Mouse (Mus musculus) neural tube, embryonic 11.5 days (tissue): ENCODE measurements at regions not wholly inside any gene's neighbourhood (a gene's known extent, or its start where the extent isn't known, plus 50 kb on each side); places are given as distances from the start of the nearest gene placed in this dataset.

Experiments used
- ATAC-seq: fragments of 200-750 bp; cut with Nextera tagmentation; 2 replicates; pipeline ENCODE4 v1.8.0; 2017; ENCODE audit warnings: moderate number of reproducible peaks, mild to moderate bottlenecking, moderate TSS enrichment, moderate library complexity; ENCODE audit not compliant: insufficient read depth, low FRiP score, low TSS enrichment
- DNase-seq: peaks from one replicate; pipeline ENCODE4 v3.0.0-alpha.2; 2015; ENCODE audit warnings: low spot score
- H3K27ac ChIP-seq: fragments of 300-500 bp; sonication (generic); 2 replicates; pipeline ENCODE4 v1.5.1; 2014; ENCODE audit warnings: low read depth, mild to moderate bottlenecking, low read length
- H3K27me3 ChIP-seq: fragments of 300-500 bp; sonication (generic); 2 replicates; pipeline ENCODE4 v1.6.1; 2014; ENCODE audit warnings: mild to moderate bottlenecking, low read length, mixed read lengths; ENCODE audit not compliant: control insufficient read depth, insufficient read depth
- H3K36me3 ChIP-seq: fragments of 300-500 bp; sonication (generic); 2 replicates; pipeline ENCODE4 v1.6.1; 2014; ENCODE audit warnings: mild to moderate bottlenecking, low read length, moderate library complexity, mixed read lengths; ENCODE audit not compliant: control insufficient read depth, insufficient read depth
- H3K4me1 ChIP-seq: fragments of 300-500 bp; sonication (generic); 2 replicates; pipeline ENCODE4 v1.6.1; 2014; ENCODE audit warnings: low read length, mixed read lengths; ENCODE audit not compliant: control insufficient read depth, insufficient read depth
- H3K4me2 ChIP-seq: fragments of 300-500 bp; sonication (generic); 2 replicates; pipeline ENCODE4 v1.6.1; 2014; ENCODE audit warnings: low read depth, mild to moderate bottlenecking, moderate library complexity
- H3K4me3 ChIP-seq: fragments of 300-500 bp; sonication (generic); 2 replicates; pipeline ENCODE4 v1.5.1; 2014; ENCODE audit warnings: low read depth, low read length
- H3K9ac ChIP-seq: fragments of 300-500 bp; sonication (generic); 2 replicates; pipeline ENCODE4 v1.6.1; 2014; ENCODE audit warnings: mild to moderate bottlenecking, low read length
- H3K9me3 ChIP-seq: fragments of 300-500 bp; sonication (generic); 2 replicates; pipeline ENCODE4 v1.6.1; 2016; ENCODE audit warnings: low read length; ENCODE audit not compliant: control insufficient read depth
- WGBS: fragments of 180-500 bp; shearing (Covaris S2); extraction: QIAGEN DNeasy Blood & Tissue Kit; methylation state at CpG from one replicate; pipeline ENCODE4 v1.1.7; 2014; 5-methylcytosine and 5-hydroxymethylcytosine counted together

GRCm38 (mm10) chr5:111914296-111914695 lies 180.6 kb downstream of the Gm26897 start:
- ATAC-seq: no peak
- DNase-seq: no peak
- WGBS: 88% methylated on average over 3 of the region's 3 CpGs
- H3K36me3 ChIP-seq: no peaks in the 10 kb centered on the region
- no peak overlapping the region for H3K9ac ChIP-seq
- H3K9me3 ChIP-seq: no peaks in the 10 kb centered on the region
- H3K4me1 ChIP-seq: peaks cover 10% of the 10 kb centered on the region; the same call in 1 of the 2 replicates
- no peak overlapping the region for H3K4me3 ChIP-seq
- H3K27me3 ChIP-seq: 0 out of 2 replicates have a peak, but pooled peaks cover 3% of the 10 kb centered on the region
- H3K27ac ChIP-seq: no peak overlapping the region
- no peak overlapping the region for H3K4me2 ChIP-seq

- Histone ChIP-seq H3K9ac (no peak overlapping the region), H3K27me3 (no peaks in the 10 kb centered on the region), H3K36me3 (no peaks in the 10 kb centered on the region), H3K4me3 (no peak overlapping the region), H3K27ac (no peak overlapping the region), H3K4me2 (no peak overlapping the region), H3K9me3 (no peaks in the 10 kb centered on the region), H3K4me1 (peaks cover 15% of the 10 kb centered on the region)
- ATAC-seq (peak; percentile 27; the same call in 1 of the 2 replicates), DNase-seq (peak; percentile 46)
- 22% methylated on average over 8 of the region's 8 CpGs for WGBS
These were observed 184.0 kb downstream of the Gm26897 start for GRCm38 (mm10) chr5:111917643-111918252.

- H3K4me2 ChIP-seq: no peak overlapping the region
- H3K4me3 ChIP-seq: no peak overlapping the region
- H3K9me3 ChIP-seq: no peaks in the 10 kb centered on the region
- H3K27ac ChIP-seq: no peak overlapping the region
- H3K9ac ChIP-seq: no peak overlapping the region
- no peak for DNase-seq
- peaks cover 17% of the 10 kb centered on the region for H3K4me1 ChIP-seq
- H3K36me3 ChIP-seq: no peaks in the 10 kb centered on the region
- WGBS: 34% methylated on average over 14 of the region's 14 CpGs
- H3K27me3 ChIP-seq: no peaks in the 10 kb centered on the region
- no peak for ATAC-seq
These were observed 185.2 kb downstream of the Gm26897 start for GRCm38 (mm10) chr5:111918888-111919287.

- ATAC-seq: peak; percentile 68
- no peaks in the 10 kb centered on the region for H3K36me3 ChIP-seq
- no peak overlapping the region for H3K9ac ChIP-seq
- H3K4me2 ChIP-seq: no peak overlapping the region
- DNase-seq: peak; percentile 73
- H3K27ac ChIP-seq: no peak overlapping the region
- no peaks in the 10 kb centered on the region for H3K9me3 ChIP-seq
- WGBS: 29% methylated on average over 18 of the region's 18 CpGs
- no peaks in the 10 kb centered on the region for H3K27me3 ChIP-seq
- no peak overlapping the region for H3K4me3 ChIP-seq
- H3K4me1 ChIP-seq: peaks cover 13% of the 10 kb centered on the region
These were observed 189.4 kb downstream of the Gm26897 start for GRCm38 (mm10) chr5:111922991-111923701.

- Histone ChIP-seq H3K9ac (no peak overlapping the region), H3K4me3 (no peak overlapping the region), H3K4me2 (no peak overlapping the region), H3K9me3 (no peaks in the 10 kb centered on the region), H3K27ac (no peak overlapping the region), H3K27me3 (no peaks in the 10 kb centered on the region), H3K36me3 (no peaks in the 10 kb centered on the region), H3K4me1 (peaks cover 18% of the 10 kb centered on the region)
- 63% methylated on average over 6 of the region's 6 CpGs for WGBS
- ATAC-seq (no peak), DNase-seq (no peak)
These were observed 192.0 kb downstream of the Gm26897 start for GRCm38 (mm10) chr5:111925757-111926156.

- DNase-seq: no peak
- no peak overlapping the region; the same call in 1 of the 2 replicates for H3K9ac ChIP-seq
- H3K27ac ChIP-seq: peak overlapping the region; percentile 34; the same call in 1 of the 2 replicates
- 26% methylated on average over 15 of the region's 15 CpGs for WGBS
- H3K36me3 ChIP-seq: no peaks in the 10 kb centered on the region
- peaks cover 9% of the 10 kb centered on the region for H3K4me1 ChIP-seq
- no peak for ATAC-seq
- no peak overlapping the region for H3K4me2 ChIP-seq
- no peaks in the 10 kb centered on the region for H3K27me3 ChIP-seq
- no peak overlapping the region for H3K4me3 ChIP-seq
- no peaks in the 10 kb centered on the region for H3K9me3 ChIP-seq
These were observed 195.7 kb downstream of the Gm26897 start for GRCm38 (mm10) chr5:111929180-111929990.

- Histone ChIP-seq H3K27ac (no peak overlapping the region), H3K27me3 (no peaks in the 10 kb centered on the region), H3K9me3 (no peaks in the 10 kb centered on the region), H3K36me3 (no peaks in the 10 kb centered on the region), H3K9ac (no peak overlapping the region), H3K4me2 (no peak overlapping the region), H3K4me1 (peaks cover 9% of the 10 kb centered on the region), H3K4me3 (no peak overlapping the region)
- WGBS: 48% methylated on average over 3 of the region's 3 CpGs
- DNase-seq (no peak), ATAC-seq (no peak)
These were observed 196.2 kb downstream of the Gm26897 start for GRCm38 (mm10) chr5:111929991-111930339.

GRCm38 (mm10) chr5:111931733-111932132 lies 198.0 kb downstream of the Gm26897 start:
- Histone ChIP-seq H3K9ac (no peak overlapping the region), H3K4me2 (no peak overlapping the region), H3K9me3 (no peaks in the 10 kb centered on the region), H3K4me1 (peaks cover 9% of the 10 kb centered on the region), H3K27me3 (no peaks in the 10 kb centered on the region), H3K4me3 (no peak overlapping the region), H3K27ac (no peak overlapping the region), H3K36me3 (no peaks in the 10 kb centered on the region)
- DNase-seq: no peak
- ATAC-seq: no peak
- WGBS: 67% methylated on average over 3 of the region's 3 CpGs
